Mouse (Mus musculus) cerebellum, adult 2 months (tissue): ENCODE data around the gene Mamdc2. TPM values are rescaled to one million over a fixed set of nuclear protein-coding genes. Genes with fewer than 3 reads are reported as not detected.
"Not testable (repeated sequence)": the region's sequence is repeated elsewhere in the genome, so short reads cannot be mapped to it uniquely, and the experiment has no call there.

Source experiments
- DNase-seq, 2 experiments: peaks; one replicate each; pipeline ENCODE4 v3.0.0; 2021
- H3K27ac ChIP-seq: fragments of 200-500 bp; 2 replicates; pipeline ENCODE4 v1.5.1; 2012; ENCODE audit warnings: low read length, control low read depth, inconsistent platforms; ENCODE audit not compliant: insufficient read depth
- H3K27me3 ChIP-seq: fragments of 200-500 bp; 2 replicates; pipeline ENCODE4 v1.6.1; 2012; ENCODE audit warnings: inconsistent platforms, mild to moderate bottlenecking, low read length, moderate library complexity; ENCODE audit not compliant: control insufficient read depth, insufficient read depth
- H3K4me1 ChIP-seq: fragments of 200-500 bp; 2 replicates; pipeline ENCODE4 v1.6.1; 2011; ENCODE audit warnings: low read length; ENCODE audit not compliant: control insufficient read depth, insufficient read depth
- H3K4me3 ChIP-seq: fragments of 200-500 bp; replicated peaks from 2 replicates; pipeline ENCODE3; 2011; ENCODE audit warnings: mild to moderate bottlenecking, low read depth, low read length, control low read depth; ENCODE audit not compliant: insufficient read depth
- CTCF ChIP-seq: fragments of 200-500 bp; IDR thresholded peaks from 2 replicates; pipeline ENCODE4 v1.5.1; 2011; ENCODE audit warnings: low read depth, mild to moderate bottlenecking, control low read depth, low read length, moderate library complexity, borderline replicate concordance; ENCODE audit not compliant: insufficient read depth
- POLR2A ChIP-seq: fragments of 200-500 bp; IDR thresholded peaks from 2 replicates; pipeline ENCODE4 v1.6.1; 2011; ENCODE audit warnings: low read length, control low read depth, borderline replicate concordance; ENCODE audit not compliant: insufficient read depth
- WGBS: fragments of 180-500 bp; shearing (Covaris S2); methylation state at CpG from one replicate; pipeline ENCODE4 v1.1.7; 2018; 5-methylcytosine and 5-hydroxymethylcytosine counted together
- polyA plus RNA-seq: library from polyadenylated mRNA; depleted of rRNA; stranded (reverse); fragments of >200 nt; gene quantifications from 2 replicates; pipeline ENCODE4 v1.2.3, GENCODE M21; 2012

The Mamdc2 gene
- polyA plus RNA-seq, 1 experiment: 2.7 TPM

DNA sequence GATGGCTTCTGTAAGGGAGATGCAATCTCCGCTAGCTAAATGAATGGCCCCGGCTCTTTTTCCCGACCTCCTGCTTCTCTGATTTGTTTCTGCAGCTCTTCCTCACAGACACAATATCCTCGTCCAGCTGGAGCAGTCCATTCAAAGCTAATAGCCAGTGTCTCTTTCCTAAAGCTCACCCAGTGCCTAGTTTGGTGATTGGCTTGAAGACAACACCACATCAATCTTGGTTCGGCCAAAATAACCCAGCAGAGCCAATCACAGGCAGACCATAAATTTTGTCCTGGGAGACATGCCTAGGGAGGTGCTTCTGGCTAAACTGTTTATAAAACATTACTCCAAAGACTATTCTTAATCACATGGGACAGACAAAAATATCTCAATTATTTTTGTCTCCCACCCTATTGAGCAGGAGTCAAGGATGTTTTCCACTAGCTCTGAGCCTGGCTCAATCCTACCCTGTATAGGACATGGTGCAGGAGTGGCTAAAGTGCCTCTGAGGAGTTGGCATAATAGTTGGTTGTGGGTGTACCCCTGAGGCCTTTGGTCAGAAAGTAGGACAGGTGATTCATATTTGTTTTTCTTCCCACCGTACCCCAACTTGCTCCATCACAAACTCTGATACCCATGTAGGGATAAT is 38.5 kb upstream of the Mamdc2 start:
- no peak overlapping the region for H3K4me3 ChIP-seq
- no peak for DNase-seq
- TF ChIP-seq POLR2A: no peak
- no peak for TF ChIP-seq CTCF
- no peak overlapping the region for H3K27ac ChIP-seq
- no peaks in the 10 kb centered on the region for H3K27me3 ChIP-seq
- H3K4me1 ChIP-seq: no peaks in the 10 kb centered on the region
- WGBS: 79% methylated on average over 6 of the region's 6 CpGs

DNA sequence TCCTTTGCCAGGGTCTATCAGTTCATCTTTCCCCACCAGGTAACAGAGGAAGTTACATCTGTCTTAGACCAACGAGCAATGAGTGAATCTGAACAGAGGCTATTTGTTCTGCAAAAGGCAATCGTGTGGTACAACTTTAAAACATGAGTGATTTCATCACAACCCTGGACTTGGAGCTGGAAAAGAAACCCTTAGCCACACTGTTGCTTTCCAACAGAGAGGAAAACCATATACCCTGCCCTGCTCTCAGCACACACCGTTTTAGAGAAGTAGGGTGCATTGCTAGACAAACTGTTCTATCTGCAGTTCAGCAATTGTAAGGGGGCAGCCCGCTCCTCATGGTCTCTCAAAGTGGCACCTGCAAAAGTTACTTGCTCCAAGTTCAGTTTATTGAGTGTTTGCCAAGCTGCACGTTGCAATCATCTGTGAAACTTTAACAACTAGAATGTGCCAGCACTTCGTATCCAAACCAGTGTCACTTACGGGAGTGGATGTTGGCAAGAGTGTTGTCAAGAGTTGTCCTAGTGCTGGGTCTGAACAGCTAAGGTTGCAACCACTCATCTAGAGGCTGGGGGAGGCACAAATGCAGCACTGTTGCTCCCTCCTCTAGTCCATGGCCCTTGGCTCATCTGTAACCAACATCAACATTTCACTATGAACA is 37.8 kb upstream of the Mamdc2 start:
- no peak for DNase-seq
- TF ChIP-seq CTCF (no peak), POLR2A (no peak)
- Histone ChIP-seq H3K27me3 (no peaks in the 10 kb centered on the region), H3K4me1 (no peaks in the 10 kb centered on the region), H3K27ac (no peak overlapping the region), H3K4me3 (no peak overlapping the region)
- 66% methylated on average over 7 of the region's 7 CpGs for WGBS

DNA sequence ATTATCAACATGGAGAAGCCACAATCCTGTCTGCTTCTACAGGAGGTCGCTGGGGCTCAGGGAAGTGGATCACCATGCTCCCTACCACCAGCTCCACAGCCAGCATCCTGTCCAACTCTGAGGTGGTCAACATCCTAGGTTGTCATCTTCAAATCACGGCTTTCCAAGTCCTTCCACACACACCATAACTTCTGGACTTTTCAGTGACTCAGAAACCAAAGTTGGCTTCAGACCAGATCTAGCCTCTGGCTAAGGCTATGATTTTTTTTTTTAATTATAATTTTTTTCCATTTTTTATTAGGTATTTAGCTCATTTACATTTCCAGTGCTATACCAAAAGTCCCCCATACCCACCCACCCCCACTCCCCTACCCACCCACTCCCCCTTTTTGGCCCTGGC is 34.3 kb upstream of the Mamdc2 start:
- H3K4me1 ChIP-seq, H3K27ac ChIP-seq, DNase-seq, H3K4me3 ChIP-seq, H3K27me3 ChIP-seq: not testable (repeated sequence)
- WGBS: 82% methylated on average over 2 of the region's 2 CpGs

GRCm38 (mm10) chr19:23479597-23479967 is 31.3 kb upstream of the Mamdc2 start:
- Histone ChIP-seq H3K4me3 (no peak overlapping the region), H3K4me1 (no peaks in the 10 kb centered on the region), H3K27ac (no peak overlapping the region), H3K27me3 (no peaks in the 10 kb centered on the region)
- no peak for DNase-seq
- no peak for TF ChIP-seq CTCF
- TF ChIP-seq POLR2A: no peak

- DNase-seq: peak; percentile 41 to 44
- WGBS: 14% methylated on average over 10 of the region's 10 CpGs
- TF ChIP-seq CTCF (peak; percentile 55; the same call in 1 of the 2 replicates), POLR2A (no peak)
- H3K4me1 ChIP-seq: no peaks in the 10 kb centered on the region
- H3K27me3 ChIP-seq: no peaks in the 10 kb centered on the region
- no peak overlapping the region for H3K27ac ChIP-seq
- H3K4me3 ChIP-seq: no peak overlapping the region
Observed at GRCm38 (mm10) chr19:23478895-23479596, 30.8 kb upstream of the Mamdc2 start.

DNA sequence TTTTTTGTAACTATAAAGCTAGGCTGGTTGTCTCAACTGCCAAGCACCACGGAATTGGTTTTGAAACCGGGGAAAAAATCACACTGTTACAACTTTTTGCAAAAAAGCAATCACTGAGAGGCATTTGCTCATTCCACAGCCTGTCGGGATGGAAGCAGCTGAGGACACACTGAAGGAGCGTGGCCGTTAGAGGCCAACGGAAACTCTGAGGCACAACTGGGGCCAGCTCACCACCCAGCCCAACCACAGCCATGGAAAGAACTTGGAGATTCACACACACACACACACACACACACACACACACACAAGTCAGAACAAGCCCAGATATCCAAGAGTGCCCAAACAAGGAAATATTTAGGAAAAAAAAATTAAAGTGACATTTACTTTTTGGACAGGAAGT is 29.6 kb upstream of the Mamdc2 start:
- H3K4me1 ChIP-seq: no peaks in the 10 kb centered on the region
- no peaks in the 10 kb centered on the region for H3K27me3 ChIP-seq
- WGBS: 91% methylated on average over 6 of the region's 6 CpGs
- no peak overlapping the region for H3K4me3 ChIP-seq
- DNase-seq: no peak
- TF ChIP-seq POLR2A: no peak
- no peak for TF ChIP-seq CTCF
- H3K27ac ChIP-seq: no peak overlapping the region

DNA sequence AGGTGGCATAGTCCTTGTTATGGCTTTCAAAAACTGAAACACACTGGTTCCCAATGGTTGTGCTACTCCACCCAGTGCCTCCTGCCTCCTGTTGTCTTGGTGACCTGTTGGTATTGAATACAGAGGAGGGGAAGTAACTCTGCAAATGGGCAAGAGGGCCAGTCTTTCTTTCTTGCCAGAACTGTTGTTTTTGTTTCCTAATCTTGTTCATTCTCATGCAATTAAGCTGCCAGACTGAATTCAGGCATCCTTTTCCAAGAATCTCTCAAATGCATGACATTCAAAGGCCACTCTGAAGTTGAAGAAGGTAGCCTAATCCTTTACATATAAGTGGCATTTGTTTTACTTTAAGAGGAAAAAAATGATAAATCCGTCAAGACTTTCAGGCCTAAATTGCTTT is 19.6 kb upstream of the Mamdc2 start:
- Histone ChIP-seq H3K27me3 (no peaks in the 10 kb centered on the region; the same call in 1 of the 2 replicates), H3K4me1 (no peaks in the 10 kb centered on the region), H3K27ac (no peak overlapping the region), H3K4me3 (no peak overlapping the region)
- WGBS: 53% methylated on average over 1 of the region's 1 CpGs
- no peak for TF ChIP-seq CTCF
- no peak for TF ChIP-seq POLR2A
- no peak for DNase-seq

- 81% methylated on average over 2 of the region's 2 CpGs for WGBS
- Histone ChIP-seq H3K4me3 (no peak overlapping the region), H3K4me1 (no peaks in the 10 kb centered on the region), H3K27me3 (no peaks in the 10 kb centered on the region; the same call in 1 of the 2 replicates), H3K27ac (no peak overlapping the region)
- TF ChIP-seq CTCF (no peak), POLR2A (no peak)
- no peak for DNase-seq
Observed at GRCm38 (mm10) chr19:23467011-23467410, 18.8 kb upstream of the Mamdc2 start.
